Mouse (Mus musculus) right cerebral cortex, postnatal 4 days (tissue): ENCODE measurements at regions not wholly inside any gene's neighbourhood (a gene's known extent, or its start where the extent isn't known, plus 50 kb on each side); places are given as distances from the start of the nearest gene placed in this dataset.
A peak's percentile ranks its signal among the peaks of the same experiment; 100 is the strongest.

Experiments
- DNase-seq: peaks from one replicate; pipeline ENCODE4 v3.0.0-alpha.2; 2022

- no peak for DNase-seq
These were observed 52.1 kb upstream of the Fyn start for GRCm38 (mm10) chr10:39316533-39316932.

DNA sequence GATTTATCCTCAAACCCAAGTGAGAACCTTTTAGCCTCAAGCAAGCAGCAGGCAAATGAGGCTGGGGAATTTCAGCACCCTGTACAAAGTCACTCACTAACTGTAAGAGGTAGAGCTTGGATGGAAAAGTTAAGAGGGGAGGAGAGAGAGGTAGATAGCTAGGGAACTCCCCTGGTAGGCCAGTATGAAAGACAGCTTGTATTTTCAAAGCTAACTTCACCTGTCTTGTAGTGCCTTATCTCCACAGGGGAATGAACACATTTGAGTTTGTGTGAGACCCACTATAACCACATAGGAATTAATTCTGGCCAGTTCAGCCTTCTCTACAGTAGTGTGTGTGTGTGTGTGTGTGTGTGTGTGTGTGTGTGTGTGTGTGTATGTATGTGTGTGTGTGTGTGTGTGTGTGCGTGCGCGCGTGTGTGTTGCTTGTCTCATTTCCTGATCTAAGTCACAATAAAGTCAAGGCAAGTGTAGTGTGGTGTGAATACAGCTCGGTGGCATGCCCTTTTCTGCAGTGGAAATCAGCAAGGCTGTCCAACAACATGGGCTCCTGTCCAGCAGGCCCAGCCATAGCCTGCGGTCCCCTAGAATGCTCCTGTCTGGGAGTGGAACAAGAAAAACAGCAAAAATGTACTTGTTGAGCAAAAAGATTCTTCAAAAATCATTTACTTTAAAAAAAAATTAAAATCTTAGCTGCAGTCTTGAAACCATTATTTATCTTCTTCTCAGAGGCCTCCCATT is 53.1 kb upstream of the Fyn start:
- no peak for DNase-seq

GRCm38 (mm10) chr10:39311501-39311900 is 57.2 kb upstream of the Fyn start:
- no peak for DNase-seq

- DNase-seq = no peak
These were observed 60.1 kb upstream of the Fyn start for GRCm38 (mm10) chr10:39308535-39308934.

DNA sequence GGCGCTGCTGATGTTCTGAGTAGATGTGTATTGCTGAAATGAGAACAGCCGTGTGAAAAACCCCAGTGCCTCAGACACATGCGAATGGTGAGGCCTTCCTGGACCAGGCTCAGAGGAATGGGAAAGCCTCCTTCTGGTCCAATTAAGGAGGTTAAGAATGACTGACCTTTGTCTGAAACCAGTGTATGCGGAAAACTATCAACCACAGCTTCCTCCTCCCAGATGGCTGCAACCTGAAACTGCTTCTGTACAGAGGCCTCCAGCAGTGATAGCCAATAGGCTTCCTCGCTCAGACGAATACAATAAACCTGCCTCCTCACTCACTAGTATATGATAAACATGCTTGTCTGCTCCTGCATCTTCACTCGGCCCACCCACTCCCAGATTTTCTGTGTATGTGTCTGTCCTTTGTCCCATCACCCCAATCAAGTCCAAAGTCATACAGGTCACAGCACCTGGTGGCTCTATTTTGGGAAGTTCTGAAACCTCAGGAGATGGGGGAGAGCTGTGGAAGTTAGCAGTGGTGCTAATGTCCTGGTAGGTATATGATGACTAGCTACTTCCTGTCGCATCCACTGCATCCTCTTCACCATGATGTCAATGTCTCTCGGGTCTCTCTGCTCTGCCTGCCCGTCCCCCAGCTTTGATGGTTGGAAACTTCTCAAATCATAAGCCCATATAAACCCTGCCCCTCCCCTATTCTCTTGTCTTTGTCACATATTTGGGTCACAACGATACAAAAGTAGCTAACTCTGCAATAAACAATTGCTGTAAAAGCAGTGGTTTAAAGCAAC is 75.8 kb upstream of the Fyn start:
- DNase-seq = no peak

DNA sequence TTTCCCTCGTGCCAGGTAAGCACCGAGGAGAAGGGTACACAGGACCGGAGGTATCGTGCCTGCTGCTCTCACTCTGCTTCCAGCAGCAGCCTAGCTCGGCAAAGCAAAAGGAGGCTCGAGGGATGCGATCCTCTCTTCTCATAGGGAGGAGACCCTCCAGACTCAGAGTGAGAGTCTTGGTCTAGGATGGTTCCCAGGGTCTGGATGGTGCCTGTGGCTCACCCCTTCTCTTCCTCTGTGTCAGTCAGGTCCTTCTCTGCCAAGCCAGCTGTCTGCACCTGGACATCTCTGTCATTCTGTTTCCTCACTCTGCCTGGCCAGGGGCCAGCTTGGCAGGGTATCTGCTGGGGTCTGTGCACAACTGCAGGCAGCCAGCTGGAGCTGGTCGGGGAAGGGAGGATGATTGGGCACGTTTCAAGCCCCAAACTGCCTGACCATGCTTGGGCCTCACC is 76.9 kb upstream of the Fyn start:
- DNase-seq = peak; percentile 54

DNA sequence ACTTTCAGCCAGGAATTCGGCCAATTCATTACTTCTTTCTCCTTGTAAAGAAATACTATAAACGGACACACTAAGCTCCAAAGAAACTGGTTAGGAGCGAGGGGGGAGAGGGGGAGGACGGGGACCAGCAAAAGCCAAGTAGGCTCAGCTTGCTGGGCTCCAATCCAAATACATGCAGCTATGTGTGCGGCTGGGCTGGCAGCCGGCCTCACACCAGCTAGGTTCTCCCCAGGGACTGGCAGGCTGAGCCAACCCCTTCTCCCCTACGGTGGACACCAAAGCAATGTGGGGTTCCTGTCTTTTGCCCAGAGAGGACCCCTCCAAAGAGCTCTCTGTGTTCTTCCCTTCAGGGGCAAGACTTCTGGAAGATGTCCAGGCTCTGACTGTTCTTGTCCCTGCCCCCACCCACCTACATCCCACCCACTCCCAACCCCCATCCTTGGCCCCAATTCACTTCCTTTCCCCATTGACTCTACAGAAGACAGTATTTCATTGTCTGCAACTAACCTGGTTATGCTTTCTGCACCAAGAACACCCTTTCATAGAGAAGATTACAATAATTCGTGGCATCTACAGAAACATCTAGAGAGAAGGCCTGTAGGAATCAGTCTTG is 77.4 kb upstream of the Fyn start:
- peak; percentile 60 for DNase-seq

DNA sequence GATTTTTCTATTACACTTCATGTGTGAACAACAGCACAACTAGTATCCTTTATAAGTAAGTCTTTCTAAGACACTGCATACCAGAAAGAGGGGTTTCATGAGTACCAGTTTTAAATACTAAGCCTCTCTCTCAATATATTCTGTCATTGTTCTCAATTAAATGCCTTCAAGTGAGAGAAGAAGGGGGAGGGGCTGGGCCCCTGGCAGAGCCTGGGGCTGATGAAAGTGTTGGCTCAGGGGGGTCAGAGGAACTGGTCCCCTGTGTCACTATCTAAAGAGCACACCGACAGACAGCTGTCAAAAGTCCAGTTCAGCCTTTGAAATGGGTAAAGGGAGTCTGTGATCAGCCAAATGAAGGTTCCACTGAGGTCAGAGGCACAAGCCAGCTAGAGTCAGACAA is 78.4 kb upstream of the Fyn start:
- no peak for DNase-seq

DNA sequence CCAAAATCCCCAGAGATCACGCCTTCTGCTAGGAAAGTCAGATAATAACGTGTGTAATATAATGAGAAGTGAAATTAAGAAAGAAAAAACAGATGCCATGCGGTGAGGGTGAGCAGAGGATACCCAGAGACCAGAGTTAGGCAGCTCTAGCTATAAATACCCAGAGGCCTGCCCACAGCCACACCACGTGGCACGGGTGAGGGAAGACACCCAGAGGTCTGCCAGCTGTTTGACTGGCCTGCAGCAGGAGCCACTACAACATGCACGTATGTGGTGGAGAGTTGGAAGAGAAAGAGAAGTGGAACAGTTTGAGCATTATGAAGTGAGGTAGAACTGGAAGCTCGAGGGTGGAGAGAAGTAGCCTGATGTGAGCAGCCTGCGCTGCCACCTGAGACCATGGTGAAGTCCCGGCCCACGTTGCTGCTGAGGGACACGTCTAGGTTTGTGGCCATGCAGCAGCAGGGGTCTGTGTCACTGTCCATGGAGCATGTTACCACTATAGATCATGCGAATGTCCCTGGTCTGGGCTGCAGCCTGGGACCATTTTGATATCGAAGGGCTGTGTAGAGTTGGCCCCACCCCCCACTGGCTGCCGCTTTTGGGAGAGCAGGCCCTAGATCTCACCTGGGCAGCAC is 88.2 kb upstream of the Fyn start:
- no peak for DNase-seq

DNA sequence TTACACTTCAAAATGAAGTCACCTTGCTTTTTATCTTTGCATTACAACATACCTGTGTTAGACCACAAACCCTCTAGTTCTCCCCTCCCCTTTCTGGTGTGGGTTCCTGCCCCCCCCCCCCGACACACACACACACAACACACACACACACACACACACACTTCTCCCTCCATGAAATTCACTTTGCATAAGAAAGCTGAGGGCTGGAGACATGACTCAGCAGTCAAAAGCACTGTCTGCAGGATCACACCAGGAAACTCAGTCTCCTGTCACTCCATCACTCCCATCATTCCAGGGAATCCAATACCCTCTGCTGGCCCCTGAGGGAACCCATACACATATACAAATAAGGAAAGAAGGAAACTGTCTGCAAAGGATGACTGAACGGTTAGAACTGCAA is 94.5 kb upstream of the Fyn start:
- no peak for DNase-seq

- no peak for DNase-seq
These were observed 95.2 kb upstream of the Fyn start for GRCm38 (mm10) chr10:39273426-39273825.

DNA sequence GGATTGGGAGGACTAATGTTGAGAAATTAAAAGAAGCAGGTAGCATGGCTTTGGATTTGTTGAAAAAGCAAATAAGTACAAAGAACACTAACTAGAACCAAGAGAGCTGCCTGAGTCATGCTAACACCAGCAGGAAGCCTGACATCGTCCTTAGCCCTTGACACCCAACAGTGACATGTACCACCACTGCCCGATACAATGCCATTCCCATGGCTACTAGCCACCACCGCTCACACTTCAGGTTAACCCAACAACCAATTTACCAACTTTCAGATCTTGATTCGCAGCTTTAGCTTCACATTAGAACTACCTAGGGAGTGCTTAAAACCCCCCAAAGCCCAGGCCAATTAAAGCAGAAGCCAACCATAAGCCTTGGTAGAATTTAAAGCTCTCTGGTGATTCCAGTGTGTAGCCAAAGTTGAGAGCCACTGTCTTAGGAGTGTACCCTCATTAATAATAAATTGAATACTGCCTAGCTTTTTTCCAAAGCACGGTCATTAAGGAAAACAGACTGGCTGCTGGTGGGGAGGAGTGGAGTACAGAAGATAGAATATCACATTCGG is 96.2 kb upstream of the Fyn start:
- DNase-seq = no peak

DNA sequence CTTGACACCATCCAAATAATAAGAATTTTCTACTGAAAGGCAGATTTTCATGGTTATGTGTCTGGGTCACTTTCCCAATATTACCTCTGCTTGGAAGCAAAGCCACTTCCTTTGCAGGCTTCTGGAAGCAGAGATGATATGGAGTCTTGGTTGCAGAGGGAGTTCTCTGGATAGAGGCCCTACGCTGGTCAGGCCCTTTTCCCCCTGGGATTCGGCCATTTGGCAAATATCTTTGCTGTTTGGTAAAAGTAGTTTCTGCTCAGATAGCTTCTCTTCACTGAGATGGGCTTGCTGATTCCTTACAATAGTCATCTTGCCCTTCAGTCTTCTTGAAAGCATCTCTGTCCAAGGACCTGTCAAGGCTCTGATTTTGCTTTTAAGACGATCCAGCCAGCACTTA is 98.2 kb upstream of the Fyn start:
- no peak for DNase-seq

- DNase-seq = no peak
These were observed 101.4 kb upstream of the Fyn start for GRCm38 (mm10) chr10:39267236-39267635.

GRCm38 (mm10) chr10:39266482-39266881 is 102.2 kb upstream of the Fyn start:
- DNase-seq = peak; percentile 59

DNA sequence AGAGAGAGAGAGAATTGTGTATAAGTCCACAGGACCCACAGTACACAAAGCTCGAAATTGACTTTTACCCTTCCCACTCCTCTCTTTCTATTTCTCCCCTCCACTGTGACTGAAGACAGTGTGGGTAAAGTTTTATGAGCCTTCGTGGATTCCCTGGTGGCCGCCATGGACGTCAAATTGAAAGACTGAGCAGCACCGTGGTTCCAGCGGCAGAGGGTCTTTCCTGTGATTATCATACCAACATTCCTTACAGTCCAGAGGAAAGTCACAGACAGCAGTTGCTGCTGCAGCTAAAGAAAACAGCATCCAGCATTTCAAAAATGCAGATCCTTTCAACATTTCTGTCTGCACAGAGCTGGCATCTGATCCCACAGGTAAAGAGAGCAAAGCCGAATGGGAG is 98.9 kb upstream of the Ccn6 start:
- DNase-seq = no peak

DNA sequence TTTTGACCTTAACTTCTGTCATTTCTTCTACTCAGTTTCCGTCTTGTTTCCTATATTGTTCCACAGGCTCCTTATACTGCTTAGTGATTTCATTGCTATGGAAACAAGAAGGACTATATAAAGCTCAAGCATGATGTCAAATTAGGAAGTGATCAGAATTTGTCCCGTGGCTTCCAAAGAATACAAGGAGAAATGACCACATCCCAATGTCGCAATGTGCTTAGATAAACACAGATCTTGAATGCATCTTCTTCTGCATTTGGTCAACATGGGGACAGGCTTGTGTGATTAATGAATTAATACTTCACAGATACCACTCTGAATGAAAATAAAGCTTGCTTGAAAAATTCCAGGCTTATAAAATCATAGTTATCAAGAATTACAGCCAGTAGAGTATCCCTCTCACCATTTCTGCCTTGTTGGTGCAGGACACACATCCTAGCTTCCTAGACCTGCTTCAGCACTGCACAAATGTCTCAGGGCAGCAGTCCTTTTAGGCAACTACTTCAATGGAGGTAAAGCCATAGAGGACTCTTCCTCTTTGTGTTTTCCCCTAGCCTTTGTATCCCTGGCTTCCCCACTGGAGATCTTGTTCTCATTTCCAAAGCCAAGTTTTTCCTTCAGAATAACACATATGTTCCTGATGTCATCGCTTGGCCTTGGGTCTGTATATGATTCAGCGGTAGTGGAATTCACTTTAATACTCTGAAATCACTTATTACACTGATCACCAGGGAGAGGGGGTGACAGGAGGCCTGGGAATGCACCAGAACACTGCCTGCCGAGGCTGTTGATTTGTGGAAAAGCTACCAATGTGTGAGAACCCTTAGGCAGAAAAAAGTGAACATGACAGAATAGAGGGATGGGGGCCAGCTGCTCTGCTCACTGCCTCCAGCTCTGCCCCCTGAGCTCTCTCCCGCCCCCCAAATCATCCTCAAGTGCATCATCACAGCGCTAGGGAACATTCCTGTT is 97.9 kb upstream of the Ccn6 start:
- no peak for DNase-seq

DNA sequence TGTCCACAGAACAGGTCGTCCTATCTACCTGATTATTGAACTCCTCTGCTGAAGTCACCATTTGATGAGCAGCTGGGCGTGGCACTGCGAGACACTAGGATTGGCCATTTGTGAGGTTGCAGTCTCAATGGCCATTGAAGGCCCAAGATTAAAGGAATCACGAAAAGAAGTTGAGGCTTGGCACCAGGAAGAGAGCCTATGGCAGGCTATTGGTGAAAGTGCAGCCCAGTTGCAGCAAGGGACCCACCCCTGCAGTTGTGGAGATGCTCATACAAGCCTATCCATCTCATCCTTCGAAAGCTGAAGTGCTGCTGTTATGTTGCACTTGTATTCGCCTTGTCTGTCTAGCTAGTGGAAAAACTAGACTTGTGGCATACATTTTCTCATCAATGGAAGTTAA is 96.5 kb upstream of the Ccn6 start:
- DNase-seq = no peak

DNA sequence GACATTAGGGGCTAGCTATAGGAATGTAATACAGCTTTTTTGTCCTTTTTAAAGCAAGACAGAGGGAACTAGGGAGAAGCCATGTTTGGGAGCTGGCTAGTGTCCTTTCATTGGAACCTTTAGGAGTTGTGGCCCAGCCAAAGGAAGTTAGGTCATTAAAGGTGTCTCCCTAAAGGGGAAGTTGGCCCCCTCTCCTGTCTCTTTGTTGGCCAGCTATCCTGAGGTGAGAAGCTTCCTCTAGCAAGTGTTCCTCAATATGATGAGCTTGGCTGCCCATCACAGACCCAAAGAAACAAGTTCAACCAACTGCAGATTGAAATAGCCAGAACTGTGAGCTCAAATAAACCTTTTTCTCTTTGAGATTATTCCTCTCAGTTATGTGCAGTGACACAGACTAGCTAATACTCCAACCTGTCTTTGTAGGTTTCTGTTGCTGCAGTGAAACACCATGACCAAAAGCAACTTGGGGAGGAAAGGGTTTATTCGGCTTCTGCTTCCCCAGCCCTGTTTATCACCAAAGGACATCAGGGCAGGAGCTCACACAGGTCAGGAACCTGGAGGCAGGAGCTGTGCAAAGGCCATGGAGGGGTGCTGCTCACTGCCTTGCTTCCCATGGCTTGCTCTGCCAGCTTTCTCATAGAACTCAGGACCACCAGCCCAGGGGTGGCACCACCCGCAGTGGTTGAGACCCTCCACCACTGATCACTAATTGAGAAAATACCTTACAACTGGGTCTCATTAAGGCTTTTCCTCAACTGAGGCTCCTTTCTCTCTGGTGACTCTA is 94.0 kb upstream of the Ccn6 start:
- no peak for DNase-seq

- DNase-seq = no peak
These were observed 91.0 kb upstream of the Ccn6 start for GRCm38 (mm10) chr10:39254561-39254960.

DNA sequence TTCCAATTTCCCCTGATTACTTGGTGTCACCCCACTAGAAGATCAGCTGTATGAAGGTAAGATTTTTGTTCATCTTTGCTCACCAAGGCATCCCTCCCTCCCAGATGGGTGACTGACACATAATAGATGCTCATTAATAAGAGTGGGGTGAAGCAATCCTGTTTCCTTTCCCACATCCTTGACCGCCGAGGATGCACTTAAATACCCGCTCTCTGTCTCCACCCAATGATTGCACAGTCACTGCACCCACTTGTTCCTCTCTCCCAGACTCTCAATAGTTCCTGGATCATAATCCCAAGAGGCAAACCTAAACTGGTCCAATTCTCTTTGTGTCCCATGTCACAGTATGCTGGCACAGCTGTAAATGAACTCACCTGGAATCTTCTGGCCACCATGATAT is 86.4 kb upstream of the Ccn6 start:
- DNase-seq = no peak
